In the genomic region with DNA sequence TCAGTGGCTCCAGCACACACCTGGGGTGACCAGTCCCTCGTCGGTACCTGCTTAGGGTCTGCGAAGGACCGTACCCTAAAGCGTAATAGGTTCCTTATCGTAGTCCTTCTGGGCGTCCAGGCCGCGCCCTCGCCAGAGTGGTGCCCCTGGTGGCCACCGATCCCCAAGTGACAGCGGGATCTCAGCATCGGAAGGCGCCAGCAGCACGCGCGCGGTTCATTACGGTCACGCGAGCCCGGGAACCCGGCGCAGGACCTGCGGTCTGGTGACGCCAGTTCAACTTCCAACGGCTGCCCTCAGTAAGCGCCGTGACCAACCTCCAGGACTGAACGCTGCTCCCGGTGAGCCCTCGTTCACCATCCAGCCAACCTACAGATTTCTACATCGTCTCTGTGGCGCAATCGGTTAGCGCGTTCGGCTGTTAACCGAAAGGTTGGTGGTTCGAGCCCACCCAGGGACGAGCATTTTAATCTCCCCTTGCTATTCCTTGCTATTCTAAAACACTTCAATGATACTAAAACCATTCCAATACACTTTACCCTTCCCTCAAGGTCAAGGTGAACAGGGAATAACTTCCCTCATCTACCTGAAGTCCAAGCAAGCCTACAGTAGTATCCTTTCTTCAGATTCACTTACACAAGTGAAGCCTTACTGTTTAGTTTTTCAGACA, we compare ENCODE assay signal across 9 mouse cellular contexts. TPM values are rescaled to one million over a fixed set of nuclear protein-coding genes. Genes with fewer than 3 reads are reported as not detected.
DNase-seq lines count a peak whose midpoint lies in the region; ATAC-seq lines count a peak whose summit lies in the region.
"Had no signal": no experiment of that assay in that cellular context is flagged by ENCODE, and none has a peak within 500 bp of the region (broad histone marks: within the 10 kb centered on the region; RNA-seq: fewer than 3 reads in every experiment).

No protein-coding gene starts in this region.

- no peak for ATAC-seq in heart, embryonic 14.5 days (ENCODE audit: insufficient number of reproducible peaks, insufficient read depth, low FRiP score, low read depth)
- peak; percentile 37; the same call in 1 of the 2 replicates for ATAC-seq in neural tube, embryonic 12.5 days (ENCODE audit: low FRiP score, low read depth)

- peaks cover 2 to 6% of the 10 kb centered on the region in 2 experiments; a peak in 2 of 4 replicates for H3K4me1 ChIP-seq in heart, embryonic 14.5 days (ENCODE audit: control insufficient read depth in 2 of 2, insufficient read depth in 2 of 2, low read length in 2 of 2)
- peaks cover 11% of the 10 kb centered on the region; the same call in 1 of the 2 replicates for H3K4me1 ChIP-seq in neural tube, embryonic 12.5 days

- H3K36me3 ChIP-seq in heart, embryonic 14.5 days (ENCODE audit: control insufficient read depth, insufficient read depth, low read length), result no peaks in the 10 kb centered on the region
- no peaks in the 10 kb centered on the region for H3K36me3 ChIP-seq in neural tube, embryonic 12.5 days

- H3K27me3 ChIP-seq in heart, embryonic 14.5 days (ENCODE audit: control insufficient read depth, insufficient read depth, low read length), result peaks cover 95% of the 10 kb centered on the region
- H3K27me3 ChIP-seq in neural tube, embryonic 12.5 days (replicated peaks), result peaks cover 89% of the 10 kb centered on the region

- no peak overlapping the region for H3K9ac ChIP-seq in heart, embryonic 14.5 days (ENCODE audit: low read length)
- no peak overlapping the region for H3K9ac ChIP-seq in neural tube, embryonic 12.5 days

- H3K4me2 ChIP-seq in heart, embryonic 14.5 days (ENCODE audit: low read length), result peak overlapping the region; percentile 59
- H3K4me2 ChIP-seq in neural tube, embryonic 12.5 days (replicated peaks), result peak overlapping the region; percentile 56

- no peaks in the 10 kb centered on the region for H3K9me3 ChIP-seq in heart, embryonic 14.5 days (ENCODE audit: control insufficient read depth, low read length)
- H3K9me3 ChIP-seq in neural tube, embryonic 12.5 days, result no peaks in the 10 kb centered on the region

- peak; percentile 6 for DNase-seq in adrenal gland, postnatal 10 days
- no peak for DNase-seq in adrenal gland, postnatal 36 days
- peak; percentile 47 to 58 for DNase-seq in spleen, postnatal 10 days (ENCODE audit: low spot score in 2 of 2)
- DNase-seq in spleen, adult 12 weeks (ENCODE audit: low spot score), result no peak
- DNase-seq in liver, result peak; percentile 83
- no peak for DNase-seq in cerebellum, adult 11-12 months

- no peak overlapping the region for H3K27ac ChIP-seq in heart, embryonic 14.5 days (replicated peaks in 1 of 2; ENCODE audit: control insufficient read depth in 1 of 2, insufficient read depth in 1 of 2, low read depth in 2 of 2, low read length in 2 of 2)
- H3K27ac ChIP-seq in neural tube, embryonic 12.5 days, result no peak overlapping the region
- H3K27ac ChIP-seq: heart, adult 2 months had no signal

- H3K4me3 ChIP-seq in heart, embryonic 14.5 days (ENCODE audit: control insufficient read depth in 1 of 2, insufficient read depth in 1 of 2, low read depth in 1 of 2, low read length in 2 of 2), result peak overlapping the region; percentile 29 to 37
- H3K4me3 ChIP-seq in neural tube, embryonic 12.5 days, result peak overlapping the region; percentile 29
- H3K4me3 ChIP-seq: heart, adult 2 months had no signal

- 1% methylated on average over 41 of the region's 41 CpGs for WGBS in heart, embryonic 14.5 days
- under 1% methylated on average over 41 of the region's 41 CpGs for WGBS in neural tube, embryonic 12.5 days

RNA-seq across cellular contexts. Expression of a gene that starts 50.1 kb away (rescaled TPM):
- not detected for total RNA-seq in adrenal gland, postnatal 10 days (2021)
- total RNA-seq in adrenal gland, postnatal 36 days (2021), result not detected
- polyA plus RNA-seq in heart, embryonic 14.5 days (2014; fragmentation: Nextera tagmentation; extraction: Ambion mirVana), result 0.66 and 1.0 TPM in 2 replicates
- not detected in 2 replicates for polyA plus RNA-seq in neural tube, embryonic 12.5 days (2016; fragmentation: Nextera tagmentation; extraction: Ambion mirVana)
- total RNA-seq: heart, adult 2 months had no signal
- polyA plus RNA-seq: heart, adult 2 months had no signal

Comparison
In these comparisons a context has a peak if more than half of its experiments do, and no peak if none do; other contexts are left out.
1. DNase-seq: peak in adrenal gland, postnatal 10 days (single experiment), spleen, postnatal 10 days (2 of 2) and liver (single experiment); none in adrenal gland, postnatal 36 days (0 of 2), spleen, adult 12 weeks (single experiment) and cerebellum, adult 11-12 months (single experiment).